Comparison of ENCODE assay signal across 8 mouse cellular contexts in the genomic region with DNA sequence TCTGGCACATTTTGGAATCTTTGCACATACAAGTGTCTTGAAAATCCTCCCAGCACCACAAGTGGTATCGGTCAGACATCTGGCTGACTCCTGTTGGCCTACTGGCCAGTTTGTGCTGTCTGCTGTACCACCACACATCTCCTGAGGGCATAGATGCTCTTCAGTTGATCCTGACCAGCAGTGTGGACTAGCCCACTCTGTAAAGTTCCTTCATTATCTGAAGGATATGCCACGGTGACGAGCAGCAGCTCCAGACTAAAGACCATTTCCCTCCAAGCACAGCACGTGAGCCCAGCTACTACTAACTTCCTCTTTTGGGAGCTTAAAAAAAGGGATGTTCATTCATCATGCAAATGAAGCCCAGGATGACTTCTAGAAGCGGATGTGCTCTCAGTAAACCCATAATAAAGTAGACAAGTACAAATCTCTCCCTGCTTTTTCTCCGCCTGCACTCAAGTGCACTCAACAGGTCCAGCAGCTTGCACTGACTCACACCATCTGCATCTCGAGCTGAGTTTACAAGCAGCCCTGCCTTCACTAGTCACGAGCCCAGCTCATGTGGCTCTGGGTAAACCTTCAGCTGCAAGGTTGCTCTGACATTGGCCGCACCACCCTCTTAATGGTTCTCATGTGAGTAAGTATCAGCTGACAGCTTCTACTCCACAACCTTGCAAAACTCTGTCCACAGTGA. TPM values are rescaled to one million over a fixed set of nuclear protein-coding genes. Genes with fewer than 3 reads are reported as not detected.
A peak's percentile ranks its signal among the peaks of the same experiment; 100 is the strongest.
DNase-seq lines count a peak whose midpoint lies in the region; ATAC-seq and TF ChIP-seq lines count a peak whose summit lies in the region.

No protein-coding gene starts in this region.

- peaks cover 26% of the 10 kb centered on the region; the same call in 1 of the 2 replicates for H3K4me1 ChIP-seq in lung, postnatal 0 days (ENCODE audit: insufficient read depth, low read depth, low read length)

- ATAC-seq in granulocyte monocyte progenitor cell, adult 5-6 weeks (replicated peaks; ENCODE audit: poor library complexity, severe bottlenecking), result peak; percentile 86
- ATAC-seq in lung, postnatal 0 days, result peak; percentile 98
- no peak for ATAC-seq in cerebellum, adult (ENCODE audit: insufficient number of reproducible peaks, low FRiP score, low TSS enrichment)

- TF ChIP-seq EP300 in lung, postnatal 0 days (IDR thresholded peaks at IDR 0.05), result peak; percentile 87

- no peaks in the 10 kb centered on the region for H3K9me3 ChIP-seq in lung, postnatal 0 days (ENCODE audit: low read length)

- DNase-seq in urinary bladder, adult 18-20 months (ENCODE audit: low spot score in 2 of 2), result peak; percentile 42 to 83
- no peak for DNase-seq in urinary bladder, postnatal 10 days (ENCODE audit: low spot score)
- peak; percentile 78 to 93 for DNase-seq in kidney, postnatal 25 days
- DNase-seq in lung, postnatal 0 days (ENCODE audit: low spot score), result peak; percentile 93
- DNase-seq in urinary bladder, postnatal 25 days (ENCODE audit: low spot score), result peak; percentile 36
- DNase-seq in thymus, postnatal 36 days, result no peak

- 0 out of 2 replicates have a peak, but pooled peaks have one; percentile 13 for TF ChIP-seq CTCF in lung, postnatal 0 days (IDR thresholded peaks at IDR 0.05)

- H3K27me3 ChIP-seq in lung, postnatal 0 days (replicated peaks; ENCODE audit: insufficient read depth, low read length), result no peaks in the 10 kb centered on the region

- H3K9ac ChIP-seq in lung, postnatal 0 days (replicated peaks; ENCODE audit: low read depth), result no peak overlapping the region

- no peak overlapping the region for H3K4me3 ChIP-seq in lung, postnatal 0 days (ENCODE audit: low read depth, low read length)

- no peaks in the 10 kb centered on the region for H3K36me3 ChIP-seq in lung, postnatal 0 days (ENCODE audit: insufficient read depth, low read length)

- H3K4me2 ChIP-seq in lung, postnatal 0 days (replicated peaks; ENCODE audit: low read depth, low read length), result peak overlapping the region; percentile 23

- 15% methylated on average over 9 of the region's 9 CpGs for WGBS in lung, postnatal 0 days

- H3K27ac ChIP-seq in lung, postnatal 0 days (ENCODE audit: low read length), result peak overlapping the region; percentile 73

RNA-seq across cellular contexts. Expression of gene Fnip2, which starts 35.9 kb away (rescaled TPM):
- total RNA-seq in granulocyte monocyte progenitor cell, adult 5-6 weeks (2014; fragmentation: Nextera tagmentation), result 13.1 and 13.2 TPM in 2 replicates
- total RNA-seq in granulocyte monocyte progenitor cell, adult 5-6 weeks (2017), result 6.3 TPM in 2 replicates
- 3.5 and 4.2 TPM in 2 replicates for polyA plus RNA-seq in lung, postnatal 0 days (2015; fragmentation: Nextera tagmentation; extraction: Ambion mirVana)

RNA-seq across cellular contexts. Expression of gene Ppid, which starts 59.4 kb away (rescaled TPM):
- 131 and 212 TPM in 2 replicates for total RNA-seq in granulocyte monocyte progenitor cell, adult 5-6 weeks (2014; fragmentation: Nextera tagmentation)
- total RNA-seq in granulocyte monocyte progenitor cell, adult 5-6 weeks (2017), result 358 and 378 TPM in 2 replicates
- 36.6 and 44.6 TPM in 2 replicates for polyA plus RNA-seq in lung, postnatal 0 days (2015; fragmentation: Nextera tagmentation; extraction: Ambion mirVana)

Comparison
In these comparisons a context has a peak if more than half of its experiments do, and no peak if none do; other contexts are left out.
1. DNase-seq: peak in urinary bladder, adult 18-20 months (2 of 2), kidney, postnatal 25 days (2 of 2), lung, postnatal 0 days (single experiment) and urinary bladder, postnatal 25 days (single experiment); none in urinary bladder, postnatal 10 days (single experiment) and thymus, postnatal 36 days (0 of 2).